Comparison of ENCODE assay signal across 8 mouse cellular contexts in the genomic region with DNA sequence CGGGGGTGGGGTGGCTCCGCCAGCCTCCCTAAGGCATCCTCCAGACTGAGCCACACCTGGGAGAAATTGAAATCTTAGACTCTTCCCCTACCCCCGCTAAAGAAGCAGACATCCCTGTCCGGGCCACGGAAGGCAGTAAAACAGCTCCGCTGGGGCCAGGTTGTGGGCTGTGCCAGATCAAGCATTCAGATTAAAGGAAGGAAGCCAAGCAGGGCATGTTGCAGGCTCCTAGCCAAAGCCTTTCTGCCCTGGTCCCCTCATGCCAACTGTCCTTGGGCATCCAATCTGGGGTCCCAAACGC. TPM values are rescaled to one million over a fixed set of nuclear protein-coding genes. Genes with fewer than 3 reads are reported as not detected.
DNase-seq lines count a peak whose midpoint lies in the region; ATAC-seq lines count a peak whose summit lies in the region.

No protein-coding gene starts in this region.

- WGBS in forebrain, embryonic 14.5 days: 1% methylated on average over 7 of the region's 7 CpGs
- under 1% methylated on average over 7 of the region's 7 CpGs for WGBS in neural tube, embryonic 15.5 days

- H3K36me3 ChIP-seq in forebrain, embryonic 14.5 days (ENCODE audit: control insufficient read depth, insufficient read depth, low read length): peaks cover 30% of the 10 kb centered on the region
- H3K36me3 ChIP-seq in neural tube, embryonic 15.5 days: peaks cover 29% of the 10 kb centered on the region

- peaks cover 27% of the 10 kb centered on the region for H3K4me1 ChIP-seq in forebrain, embryonic 14.5 days (ENCODE audit: control insufficient read depth, insufficient read depth, low read length)
- H3K4me1 ChIP-seq in neural tube, embryonic 15.5 days: peaks cover 28% of the 10 kb centered on the region

- H3K27ac ChIP-seq in forebrain, embryonic 14.5 days (ENCODE audit: low read depth, low read length): peak overlapping the region; percentile 72; the same call in 1 of the 2 replicates
- peak overlapping the region; percentile 29 for H3K27ac ChIP-seq in neural tube, embryonic 15.5 days (replicated peaks)

- H3K9me3 ChIP-seq in forebrain, embryonic 14.5 days (replicated peaks; ENCODE audit: control insufficient read depth, low read length): no peaks in the 10 kb centered on the region
- no peaks in the 10 kb centered on the region for H3K9me3 ChIP-seq in neural tube, embryonic 15.5 days (replicated peaks)

- H3K27me3 ChIP-seq in forebrain, embryonic 14.5 days (replicated peaks; ENCODE audit: control insufficient read depth, insufficient read depth, low read length): no peaks in the 10 kb centered on the region
- no peaks in the 10 kb centered on the region for H3K27me3 ChIP-seq in neural tube, embryonic 15.5 days (replicated peaks)

- no peak overlapping the region for H3K4me3 ChIP-seq in forebrain, embryonic 14.5 days (ENCODE audit: low read depth, low read length)
- H3K4me3 ChIP-seq in neural tube, embryonic 15.5 days (replicated peaks): no peak overlapping the region

- peak overlapping the region; percentile 38; the same call in 1 of the 2 replicates for H3K9ac ChIP-seq in forebrain, embryonic 14.5 days (ENCODE audit: low read length)
- H3K9ac ChIP-seq in neural tube, embryonic 15.5 days (replicated peaks): no peak overlapping the region

- 0 out of 2 replicates have a peak, but pooled peaks have one; percentile 5 for ATAC-seq in forebrain, embryonic 14.5 days
- no peak for ATAC-seq in neural tube, embryonic 15.5 days (ENCODE audit: low FRiP score)
- no peak for ATAC-seq in erythroid progenitor cell, adult 5-6 weeks (replicated peaks; ENCODE audit: low FRiP score, poor library complexity, severe bottlenecking)

- H3K4me2 ChIP-seq in forebrain, embryonic 14.5 days (ENCODE audit: low read length): peak overlapping the region; percentile 46
- peak overlapping the region; percentile 42 for H3K4me2 ChIP-seq in neural tube, embryonic 15.5 days

- DNase-seq in lung, postnatal 10 days: peak; percentile 23
- DNase-seq in lung, postnatal 36 days: no peak
- peak; percentile 53 for DNase-seq in forebrain, embryonic 14.5 days (ENCODE audit: low spot score)
- peak; percentile 47 for DNase-seq in kidney, postnatal 14 days
- no peak for DNase-seq in gastrocnemius, postnatal 10 days
- DNase-seq in ovary, adult 18-20 months (ENCODE audit: low spot score): no peak

RNA-seq across cellular contexts. Expression of gene Sema3f, which starts 25.9 kb away (rescaled TPM):
- 7.4 and 12.2 TPM in 2 replicates for polyA plus RNA-seq in forebrain, embryonic 14.5 days (2014; fragmentation: Nextera tagmentation; extraction: Ambion mirVana)
- polyA plus RNA-seq in neural tube, embryonic 15.5 days (2015; fragmentation: Nextera tagmentation; extraction: Ambion mirVana): 10.2 and 12.5 TPM in 2 replicates
- total RNA-seq in gastrocnemius, postnatal 10 days (2021): 10 to 100 TPM; 11.9 to 18.0 TPM
- total RNA-seq in erythroid progenitor cell, adult 5-6 weeks (2015; ENCODE audit: low replicate concordance): not detected in 2 replicates
- total RNA-seq in erythroid progenitor cell, adult 5-6 weeks (2017; ENCODE audit: low replicate concordance): not detected in 2 replicates

RNA-seq across cellular contexts. Expression of gene Rbm5, which starts 34.7 kb away (rescaled TPM):
- 188 and 210 TPM in 2 replicates for polyA plus RNA-seq in forebrain, embryonic 14.5 days (2014; fragmentation: Nextera tagmentation; extraction: Ambion mirVana)
- polyA plus RNA-seq in neural tube, embryonic 15.5 days (2015; fragmentation: Nextera tagmentation; extraction: Ambion mirVana): 229 and 230 TPM in 2 replicates
- 10 to 100 TPM; 39.2 to 71.2 TPM for total RNA-seq in gastrocnemius, postnatal 10 days (2021)
- total RNA-seq in erythroid progenitor cell, adult 5-6 weeks (2015; ENCODE audit: low replicate concordance): 269 and 283 TPM in 2 replicates
- 374 and 383 TPM in 2 replicates for total RNA-seq in erythroid progenitor cell, adult 5-6 weeks (2017; ENCODE audit: low replicate concordance)

RNA-seq across cellular contexts. Expression of gene Gnat1, which starts 56.6 kb away (rescaled TPM):
- polyA plus RNA-seq in forebrain, embryonic 14.5 days (2014; fragmentation: Nextera tagmentation; extraction: Ambion mirVana): 0.28 and 0.66 TPM in 2 replicates
- 2.5 and 2.9 TPM in 2 replicates for polyA plus RNA-seq in neural tube, embryonic 15.5 days (2015; fragmentation: Nextera tagmentation; extraction: Ambion mirVana)
- total RNA-seq in gastrocnemius, postnatal 10 days (2021): not detected
- total RNA-seq in erythroid progenitor cell, adult 5-6 weeks (2015; ENCODE audit: low replicate concordance): not detected in 2 replicates
- 1.9 TPM in 1 of 2 replicates, not detected in the other for total RNA-seq in erythroid progenitor cell, adult 5-6 weeks (2017; ENCODE audit: low replicate concordance)

Comparison
In these comparisons a context has a peak if more than half of its experiments do, and no peak if none do; other contexts are left out.
1. DNase-seq: peak in lung, postnatal 10 days (single experiment), forebrain, embryonic 14.5 days (single experiment) and kidney, postnatal 14 days (single experiment); none in lung, postnatal 36 days (single experiment), gastrocnemius, postnatal 10 days (single experiment) and ovary, adult 18-20 months (single experiment).
2. RNA of gene Sema3f, which starts 25.9 kb away (total RNA-seq): 11.9 to 18.0 TPM in gastrocnemius, postnatal 10 days; not detected in erythroid progenitor cell, adult 5-6 weeks; every median in the first group is over 10 times any median in the second.